Mouse (Mus musculus) cortical plate, adult 2 months (tissue): Measurements from ENCODE around the gene Ctrb1.

Experiments used
- CTCF ChIP-seq: fragments of 200-500 bp; IDR thresholded peaks from 2 replicates; pipeline ENCODE4 v1.5.1; 2011; ENCODE audit warnings: mild to moderate bottlenecking, control low read depth, low read length; ENCODE audit not compliant: insufficient read depth; ENCODE audit errors: extremely low read depth
- POLR2A ChIP-seq: fragments of 200-500 bp; IDR thresholded peaks from 2 replicates; pipeline ENCODE4 v1.6.1; 2011; ENCODE audit warnings: mild to moderate bottlenecking, low read length, control low read depth; ENCODE audit not compliant: insufficient read depth; ENCODE audit errors: extremely low read depth

- no peak for TF ChIP-seq CTCF
- TF ChIP-seq POLR2A: no peak
These were observed 23.5 kb upstream of the Ctrb1 start for GRCm38 (mm10) chr8:111714295-111714694.
